Mouse (Mus musculus): ENCODE data around the gene Rdh16f1. TPM values are rescaled to one million over a fixed set of nuclear protein-coding genes. Genes with fewer than 3 reads are reported as not detected.

The Rdh16f1 gene
- total RNA-seq, 1 experiment, result not detected

DNA sequence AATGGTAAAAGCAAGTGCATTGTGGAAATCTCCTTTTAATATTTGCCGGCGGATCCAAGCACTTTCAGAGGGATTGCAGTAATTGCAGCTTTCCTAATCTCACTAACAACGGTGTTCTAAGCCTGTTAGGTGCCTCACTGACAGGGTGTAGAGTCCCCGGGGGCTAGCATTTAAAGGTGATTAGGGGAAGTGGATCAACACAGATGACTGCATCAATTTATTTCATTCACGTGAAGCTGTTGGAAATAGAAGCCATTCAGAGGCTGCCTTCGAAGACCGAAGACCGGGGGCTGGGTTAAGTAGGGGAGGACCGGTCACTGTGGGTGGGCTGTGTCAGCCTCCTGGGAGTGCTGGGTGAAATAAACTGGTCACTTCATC, 28.7 kb upstream of the Rdh16f1 start:
- H3K4me3 ChIP-seq (ENCODE audit: insufficient read depth in 1 of 2, low read depth in 1 of 2, low read length in 2 of 2, poor library complexity in 1 of 2, severe bottlenecking in 1 of 2), result no peak overlapping the region

DNA sequence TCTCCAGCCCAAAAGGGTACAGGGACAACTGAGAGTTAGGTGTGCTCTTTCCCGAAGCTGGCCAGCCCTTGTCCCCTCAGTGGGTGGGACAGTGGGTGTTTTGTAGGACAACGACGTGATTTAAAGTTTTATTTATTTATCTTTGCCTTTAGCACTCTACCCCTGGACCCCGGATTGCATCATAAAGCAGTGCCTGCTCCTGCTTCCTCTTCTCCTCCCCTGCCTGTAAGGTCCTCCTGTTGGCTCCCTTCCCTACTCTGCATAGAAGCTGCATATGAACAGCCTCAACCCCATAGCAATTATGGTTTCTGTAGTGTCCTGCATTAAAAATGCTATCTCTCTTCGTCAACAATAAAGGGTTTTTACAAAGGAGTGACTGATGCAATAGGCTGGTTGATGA, 28.2 kb upstream of the Rdh16f1 start:
- Histone ChIP-seq H3K9ac (ENCODE audit: insufficient read depth, low read depth, low read length, poor library complexity, severe bottlenecking) (no peak overlapping the region), H3K4me1 (ENCODE audit: control insufficient read depth in 2 of 2, insufficient read depth in 2 of 2, low read length in 2 of 2, poor library complexity in 1 of 2) (peaks cover 7 to 13% of the 10 kb centered on the region in 2 experiments; a peak in 1 of 4 replicates), H3K9me3 (ENCODE audit: control insufficient read depth, insufficient read depth, low read depth, low read length) (no peaks in the 10 kb centered on the region), H3K4me3 (ENCODE audit: insufficient read depth in 1 of 2, low read depth in 1 of 2, low read length in 2 of 2, poor library complexity in 1 of 2, severe bottlenecking in 1 of 2) (no peak overlapping the region), H3K27ac (ENCODE audit: insufficient read depth, low read depth, low read length, poor library complexity, severe bottlenecking) (no peak overlapping the region), H3K36me3 (ENCODE audit: control insufficient read depth, insufficient read depth, low read length, poor library complexity, severe bottlenecking) (no peaks in the 10 kb centered on the region)
- TF ChIP-seq CHD2 (IDR thresholded peaks at IDR 0.05; ENCODE audit: low read depth, low read length) (no peak), ZNF384 (IDR thresholded peaks at IDR 0.05; ENCODE audit: low read depth, low read length) (no peak), ZC3H11A (IDR thresholded peaks at IDR 0.05; ENCODE audit: borderline replicate concordance, low read depth, low read length) (no peak), MAFK (IDR thresholded peaks at IDR 0.05; ENCODE audit: insufficient read depth, low read depth, low read length) (no peak), HCFC1 (IDR thresholded peaks at IDR 0.05; ENCODE audit: borderline replicate concordance, insufficient read depth, low read length) (no peak)
- no peak for DNase-seq (ENCODE audit: low read depth, low spot score)
- in situ Hi-C loops (cut with MboI; ENCODE audit: low sequenced_read_pairs in 2 of 2, unreplicated experiment in 2 of 2), result no loop called here

More for the DNA sequence above, 28.7 kb upstream of the Rdh16f1 start:
- no peak for DNase-seq (ENCODE audit: low read depth, low spot score)
- Histone ChIP-seq H3K4me1 (ENCODE audit: control insufficient read depth in 2 of 2, insufficient read depth in 2 of 2, low read length in 2 of 2, poor library complexity in 1 of 2) (peaks cover 7 to 13% of the 10 kb centered on the region in 2 experiments; a peak in 1 of 4 replicates), H3K9me3 (ENCODE audit: control insufficient read depth, insufficient read depth, low read depth, low read length) (no peaks in the 10 kb centered on the region), H3K9ac (ENCODE audit: insufficient read depth, low read depth, low read length, poor library complexity, severe bottlenecking) (no peak overlapping the region), H3K36me3 (ENCODE audit: control insufficient read depth, insufficient read depth, low read length, poor library complexity, severe bottlenecking) (no peaks in the 10 kb centered on the region), H3K27ac (ENCODE audit: insufficient read depth, low read depth, low read length, poor library complexity, severe bottlenecking) (no peak overlapping the region)
- in situ Hi-C loops (cut with MboI; ENCODE audit: low sequenced_read_pairs in 2 of 2, unreplicated experiment in 2 of 2), result no loop called here
- TF ChIP-seq HCFC1 (IDR thresholded peaks at IDR 0.05; ENCODE audit: borderline replicate concordance, insufficient read depth, low read length), result no peak
- TF ChIP-seq CHD2 (IDR thresholded peaks at IDR 0.05; ENCODE audit: low read depth, low read length), result no peak
- TF ChIP-seq MAFK (IDR thresholded peaks at IDR 0.05; ENCODE audit: insufficient read depth, low read depth, low read length), result no peak
- TF ChIP-seq ZC3H11A (IDR thresholded peaks at IDR 0.05; ENCODE audit: borderline replicate concordance, low read depth, low read length), result no peak
- no peak for TF ChIP-seq ZNF384 (IDR thresholded peaks at IDR 0.05; ENCODE audit: low read depth, low read length)

DNA sequence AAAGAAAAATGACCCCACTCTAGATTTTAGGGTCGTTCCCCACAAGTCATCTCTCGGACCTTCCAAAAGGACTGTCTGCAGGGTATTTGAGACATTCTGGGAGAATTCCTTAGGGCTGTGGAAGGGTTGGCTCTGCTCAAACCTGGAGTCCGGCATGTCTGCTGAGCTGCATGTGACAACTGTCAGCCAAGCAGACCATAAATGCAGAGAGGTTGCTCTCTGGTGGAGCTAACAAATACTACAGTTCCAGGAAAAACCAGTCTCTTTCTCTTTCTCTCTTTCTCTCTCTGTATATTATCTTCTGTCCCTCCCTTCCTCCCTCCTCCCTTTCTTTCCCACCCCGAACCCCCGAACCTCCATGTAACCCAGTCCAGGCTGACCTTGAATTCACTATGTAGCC, 25.2 kb upstream of the Rdh16f1 start:
- no peaks in the 10 kb centered on the region for H3K36me3 ChIP-seq (ENCODE audit: control insufficient read depth, insufficient read depth, low read length, poor library complexity, severe bottlenecking)
- no peaks in the 10 kb centered on the region for H3K9me3 ChIP-seq (ENCODE audit: control insufficient read depth, insufficient read depth, low read depth, low read length)
- TF ChIP-seq ZNF384 (IDR thresholded peaks at IDR 0.05; ENCODE audit: low read depth, low read length) (no peak; the same call in 1 of the 2 replicates), ZC3H11A (IDR thresholded peaks at IDR 0.05; ENCODE audit: borderline replicate concordance, low read depth, low read length) (0 out of 2 replicates have a peak, but pooled peaks have one; percentile 11)
- in situ Hi-C loops (cut with MboI; ENCODE audit: low sequenced_read_pairs in 2 of 2, unreplicated experiment in 2 of 2), result no loop called here
- H3K9ac ChIP-seq (ENCODE audit: insufficient read depth, low read depth, low read length, poor library complexity, severe bottlenecking), result no peak overlapping the region
- H3K4me3 ChIP-seq (ENCODE audit: insufficient read depth in 1 of 2, low read depth in 1 of 2, low read length in 2 of 2, poor library complexity in 1 of 2, severe bottlenecking in 1 of 2), result no peak overlapping the region
- H3K4me1 ChIP-seq (ENCODE audit: control insufficient read depth in 2 of 2, insufficient read depth in 2 of 2, low read length in 2 of 2, poor library complexity in 1 of 2), result peaks cover 5 to 11% of the 10 kb centered on the region in 2 experiments; a peak in 1 of 4 replicates
- no peak overlapping the region for H3K27ac ChIP-seq (ENCODE audit: insufficient read depth, low read depth, low read length, poor library complexity, severe bottlenecking)
- no peak for DNase-seq (ENCODE audit: low read depth, low spot score)

DNA sequence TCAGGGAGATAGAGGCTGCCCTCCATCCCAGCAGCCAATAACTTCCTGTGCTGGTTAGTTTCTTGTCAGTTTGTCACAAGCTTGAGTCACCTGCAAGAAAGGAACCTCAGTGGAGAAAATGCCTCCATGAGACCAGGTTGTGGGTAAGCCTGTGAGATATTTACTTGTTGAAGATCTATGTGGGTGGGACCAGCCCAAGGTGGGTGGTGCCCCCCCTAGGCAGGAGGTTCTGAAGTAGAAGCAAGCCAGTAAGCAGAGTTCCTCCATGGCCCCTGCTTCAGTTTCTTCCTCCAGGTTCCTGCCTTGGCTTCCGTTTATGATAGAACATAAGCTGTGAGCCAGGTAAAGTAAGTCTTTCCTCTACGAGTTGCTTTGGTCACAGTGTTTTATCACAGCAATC, 23.3 kb upstream of the Rdh16f1 start:
- DNase-seq (ENCODE audit: low read depth, low spot score), result no peak
- in situ Hi-C loops (cut with MboI; ENCODE audit: low sequenced_read_pairs in 2 of 2, unreplicated experiment in 2 of 2), result no loop called here

DNA sequence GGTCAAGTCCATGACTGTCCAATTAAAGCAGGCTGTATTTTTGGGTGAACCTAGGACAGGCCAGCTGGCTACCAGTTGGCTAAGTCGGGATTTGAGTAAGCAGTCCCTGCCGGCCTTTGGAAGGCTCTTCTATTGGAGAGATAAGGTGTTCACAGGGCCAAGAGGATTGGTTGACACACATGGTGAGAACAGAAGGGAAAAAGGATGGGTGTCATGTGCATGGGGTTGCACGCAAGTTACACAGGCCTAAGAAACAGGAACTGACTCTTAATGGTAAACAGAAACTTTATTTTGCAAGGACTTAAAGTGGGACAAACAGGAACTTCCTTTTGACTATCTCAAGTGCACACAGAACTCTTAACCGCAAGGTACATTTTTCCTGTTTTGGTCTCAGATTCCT, 22.7 kb upstream of the Rdh16f1 start:
- H3K4me3 ChIP-seq (ENCODE audit: insufficient read depth in 1 of 2, low read depth in 1 of 2, low read length in 2 of 2, poor library complexity in 1 of 2, severe bottlenecking in 1 of 2), result no peak overlapping the region
- DNase-seq (ENCODE audit: low read depth, low spot score), result no peak
- in situ Hi-C loops (cut with MboI; ENCODE audit: low sequenced_read_pairs in 2 of 2, unreplicated experiment in 2 of 2), result no loop called here

More for the DNA sequence above, 23.3 kb upstream of the Rdh16f1 start:
- no peak overlapping the region for H3K9ac ChIP-seq (ENCODE audit: insufficient read depth, low read depth, low read length, poor library complexity, severe bottlenecking)
- H3K4me3 ChIP-seq (ENCODE audit: insufficient read depth in 1 of 2, low read depth in 1 of 2, low read length in 2 of 2, poor library complexity in 1 of 2, severe bottlenecking in 1 of 2), result no peak overlapping the region
- H3K27ac ChIP-seq (ENCODE audit: insufficient read depth, low read depth, low read length, poor library complexity, severe bottlenecking), result no peak overlapping the region
- TF ChIP-seq MAFK (IDR thresholded peaks at IDR 0.05; ENCODE audit: insufficient read depth, low read depth, low read length) (no peak), ZNF384 (IDR thresholded peaks at IDR 0.05; ENCODE audit: low read depth, low read length) (no peak), HCFC1 (IDR thresholded peaks at IDR 0.05; ENCODE audit: borderline replicate concordance, insufficient read depth, low read length) (no peak), CHD2 (IDR thresholded peaks at IDR 0.05; ENCODE audit: low read depth, low read length) (no peak), ZC3H11A (IDR thresholded peaks at IDR 0.05; ENCODE audit: borderline replicate concordance, low read depth, low read length) (no peak)
- peaks cover 2 to 11% of the 10 kb centered on the region in 2 experiments; a peak in 2 of 4 replicates for H3K4me1 ChIP-seq (ENCODE audit: control insufficient read depth in 2 of 2, insufficient read depth in 2 of 2, low read length in 2 of 2, poor library complexity in 1 of 2)
- no peaks in the 10 kb centered on the region for H3K9me3 ChIP-seq (ENCODE audit: control insufficient read depth, insufficient read depth, low read depth, low read length)
- no peaks in the 10 kb centered on the region; the same call in 1 of the 2 replicates for H3K36me3 ChIP-seq (ENCODE audit: control insufficient read depth, insufficient read depth, low read length, poor library complexity, severe bottlenecking)

More for the DNA sequence above, 22.7 kb upstream of the Rdh16f1 start:
- H3K9ac ChIP-seq (ENCODE audit: insufficient read depth, low read depth, low read length, poor library complexity, severe bottlenecking), result no peak overlapping the region
- TF ChIP-seq HCFC1 (IDR thresholded peaks at IDR 0.05; ENCODE audit: borderline replicate concordance, insufficient read depth, low read length), result no peak
- H3K9me3 ChIP-seq (ENCODE audit: control insufficient read depth, insufficient read depth, low read depth, low read length), result no peaks in the 10 kb centered on the region
- H3K27ac ChIP-seq (ENCODE audit: insufficient read depth, low read depth, low read length, poor library complexity, severe bottlenecking), result no peak overlapping the region
- H3K4me1 ChIP-seq (ENCODE audit: control insufficient read depth in 2 of 2, insufficient read depth in 2 of 2, low read length in 2 of 2, poor library complexity in 1 of 2), result peaks cover 2 to 13% of the 10 kb centered on the region in 2 experiments; a peak in 2 of 4 replicates
- H3K36me3 ChIP-seq (ENCODE audit: control insufficient read depth, insufficient read depth, low read length, poor library complexity, severe bottlenecking), result peaks cover 2% of the 10 kb centered on the region
